Mouse (Mus musculus) spleen, postnatal 10 days (tissue): ENCODE results near the gene Olfr1137.

Source experiments
- DNase-seq, 2 experiments: peaks; one replicate each; pipeline ENCODE4 v3.0.0; 2021 to 2022; ENCODE audit warnings: low spot score in 2 of 2

The Olfr1137 gene

GRCm38 (mm10) chr2:87713079-87713478, at the start of gene Olfr1137:
TSS of gene Olfr1137 (minus strand) at chr2:87713179.
- no peak for DNase-seq

GRCm38 (mm10) chr2:87753891-87754290, 40.9 kb upstream of the Olfr1137 start, which contains the start of gene Olfr1141:
TSS of gene Olfr1141 (minus strand) at chr2:87753991.
- DNase-seq = no peak

GRCm38 (mm10) chr2:87743452-87743851, 30.5 kb upstream of the Olfr1137 start, which contains the start of gene Olfr1140:
TSS of gene Olfr1140 (plus strand) at chr2:87743752.
- DNase-seq = no peak

- DNase-seq = no peak
Measured at GRCm38 (mm10) chr2:87739878-87740277, 26.9 kb upstream of the Olfr1137 start, which contains the start of gene Olfr1138. TSS of gene Olfr1138 (minus strand) at chr2:87739978.

- no peak for DNase-seq
Measured at GRCm38 (mm10) chr2:87693847-87694246, 19.1 kb downstream of the Olfr1137 start, which contains the start of gene Olfr1136. TSS of gene Olfr1136 (minus strand) at chr2:87693947.

GRCm38 (mm10) chr2:87673564-87673963, 39.4 kb downstream of the Olfr1137 start, which contains the start of gene Olfr1135:
TSS of gene Olfr1135 (minus strand) at chr2:87673664.
- DNase-seq = no peak
